ENCODE assay signal across 8 mouse cellular contexts in genomic region chr4:119460296-119460695, GRCm38 (mm10). TPM values are rescaled to one million over a fixed set of nuclear protein-coding genes. Genes with fewer than 3 reads are reported as not detected.
DNase-seq lines count a peak whose midpoint lies in the region; ATAC-seq and TF ChIP-seq lines count a peak whose summit lies in the region.

No protein-coding gene starts in this region.

- H3K9ac ChIP-seq in forebrain, embryonic 12.5 days: no peak overlapping the region
- H3K9ac ChIP-seq in hindbrain, postnatal 0 days (replicated peaks; ENCODE audit: low read length): no peak overlapping the region
- no peak overlapping the region for H3K9ac ChIP-seq in midbrain, embryonic 12.5 days (replicated peaks)

- TF ChIP-seq CTCF in hindbrain, postnatal 0 days (IDR thresholded peaks at IDR 0.05; ENCODE audit: low read depth): peak; percentile 75

- peak; percentile 24; the same call in 1 of the 2 replicates for ATAC-seq in forebrain, embryonic 12.5 days (ENCODE audit: low FRiP score)
- ATAC-seq in hindbrain, postnatal 0 days: peak; percentile 4; the same call in 1 of the 2 replicates
- 0 out of 2 replicates have a peak, but pooled peaks have one; percentile 24 for ATAC-seq in midbrain, embryonic 12.5 days (ENCODE audit: low FRiP score, low read depth)

- no peaks in the 10 kb centered on the region for H3K36me3 ChIP-seq in forebrain, embryonic 12.5 days (replicated peaks)
- H3K36me3 ChIP-seq in forebrain, embryonic 10.5 days (replicated peaks): no peaks in the 10 kb centered on the region
- no peaks in the 10 kb centered on the region for H3K36me3 ChIP-seq in embryonic facial prominence, embryonic 10.5 days (replicated peaks)
- no peaks in the 10 kb centered on the region for H3K36me3 ChIP-seq in hindbrain, postnatal 0 days (ENCODE audit: insufficient read depth, low read length)
- H3K36me3 ChIP-seq in midbrain, embryonic 12.5 days: no peaks in the 10 kb centered on the region

- peak overlapping the region; percentile 21; the same call in 1 of the 2 replicates for H3K4me2 ChIP-seq in forebrain, embryonic 12.5 days
- 0 out of 2 replicates have a peak overlapping the region, but pooled peaks have one; percentile 7 for H3K4me2 ChIP-seq in hindbrain, postnatal 0 days (ENCODE audit: low read depth, low read length)
- no peak overlapping the region for H3K4me2 ChIP-seq in midbrain, embryonic 12.5 days (replicated peaks)

- H3K4me1 ChIP-seq in forebrain, embryonic 12.5 days: peaks cover 31% of the 10 kb centered on the region
- no peaks in the 10 kb centered on the region for H3K4me1 ChIP-seq in forebrain, embryonic 10.5 days
- peaks cover 13% of the 10 kb centered on the region for H3K4me1 ChIP-seq in embryonic facial prominence, embryonic 10.5 days
- peaks cover 27% of the 10 kb centered on the region for H3K4me1 ChIP-seq in hindbrain, postnatal 0 days (ENCODE audit: insufficient read depth, low read length)
- peaks cover 23% of the 10 kb centered on the region for H3K4me1 ChIP-seq in midbrain, embryonic 12.5 days

- H3K4me3 ChIP-seq in forebrain, embryonic 12.5 days (replicated peaks): no peak overlapping the region
- H3K4me3 ChIP-seq in forebrain, embryonic 10.5 days: no peak overlapping the region
- no peak overlapping the region for H3K4me3 ChIP-seq in embryonic facial prominence, embryonic 10.5 days
- no peak overlapping the region for H3K4me3 ChIP-seq in hindbrain, postnatal 0 days (ENCODE audit: low read length)
- H3K4me3 ChIP-seq in midbrain, embryonic 12.5 days: no peak overlapping the region

- H3K27me3 ChIP-seq in forebrain, embryonic 12.5 days: no peaks in the 10 kb centered on the region
- no peaks in the 10 kb centered on the region for H3K27me3 ChIP-seq in forebrain, embryonic 10.5 days (ENCODE audit: poor library complexity, severe bottlenecking)
- no peaks in the 10 kb centered on the region for H3K27me3 ChIP-seq in embryonic facial prominence, embryonic 10.5 days (replicated peaks; ENCODE audit: low read depth, poor library complexity, severe bottlenecking)
- H3K27me3 ChIP-seq in hindbrain, postnatal 0 days (ENCODE audit: insufficient read depth, low read length): no peaks in the 10 kb centered on the region
- no peaks in the 10 kb centered on the region for H3K27me3 ChIP-seq in midbrain, embryonic 12.5 days

- WGBS in forebrain, embryonic 12.5 days: 66% methylated on average over 5 of the region's 5 CpGs
- WGBS in forebrain, embryonic 10.5 days: 61% methylated on average over 5 of the region's 5 CpGs
- 64% methylated on average over 5 of the region's 5 CpGs for WGBS in embryonic facial prominence, embryonic 10.5 days
- WGBS in hindbrain, postnatal 0 days: 48% methylated on average over 5 of the region's 5 CpGs
- 59% methylated on average over 5 of the region's 5 CpGs for WGBS in midbrain, embryonic 12.5 days

- peak overlapping the region; percentile 84 for H3K27ac ChIP-seq in forebrain, embryonic 12.5 days
- no peak overlapping the region for H3K27ac ChIP-seq in forebrain, embryonic 10.5 days
- H3K27ac ChIP-seq in embryonic facial prominence, embryonic 10.5 days (replicated peaks): no peak overlapping the region
- H3K27ac ChIP-seq in hindbrain, postnatal 0 days: peak overlapping the region; percentile 74
- peak overlapping the region; percentile 72 for H3K27ac ChIP-seq in midbrain, embryonic 12.5 days (replicated peaks)

- no peaks in the 10 kb centered on the region for H3K9me3 ChIP-seq in forebrain, embryonic 12.5 days
- no peaks in the 10 kb centered on the region for H3K9me3 ChIP-seq in forebrain, embryonic 10.5 days
- no peaks in the 10 kb centered on the region for H3K9me3 ChIP-seq in embryonic facial prominence, embryonic 10.5 days
- H3K9me3 ChIP-seq in hindbrain, postnatal 0 days (ENCODE audit: low read length): no peaks in the 10 kb centered on the region
- H3K9me3 ChIP-seq in midbrain, embryonic 12.5 days: no peaks in the 10 kb centered on the region

- DNase-seq in forebrain, embryonic 10.5 days (ENCODE audit: extremely low spot score, low spot score): no peak
- peak; percentile 65 for DNase-seq in right cerebral cortex, postnatal 4 days
- no peak for DNase-seq in right cerebral cortex, postnatal 25 days
- peak; percentile 21 for DNase-seq in embryonic facial prominence, embryonic 10.5 days (ENCODE audit: low spot score)
- DNase-seq in hindbrain, postnatal 0 days (ENCODE audit: low spot score): peak; percentile 74
- DNase-seq in urinary bladder, postnatal 4 days (ENCODE audit: low spot score in 2 of 2): no peak

RNA-seq across cellular contexts. Expression of gene Rimkla, which starts 32.1 kb away (rescaled TPM):
- polyA plus RNA-seq in forebrain, embryonic 12.5 days (2016; fragmentation: Nextera tagmentation; extraction: Ambion mirVana): 8.5 and 11.2 TPM in 2 replicates
- 3.1 and 3.2 TPM in 2 replicates for polyA plus RNA-seq in forebrain, embryonic 10.5 days (2016; fragmentation: Nextera tagmentation; extraction: Ambion mirVana)
- polyA plus RNA-seq in embryonic facial prominence, embryonic 10.5 days (2016; fragmentation: Nextera tagmentation; extraction: Ambion mirVana): 1.9 TPM in 2 replicates
- total RNA-seq in hindbrain, postnatal 0 days (2014; rRNA removed): 39.8 and 43.1 TPM in 2 replicates
- polyA plus RNA-seq in hindbrain, postnatal 0 days (2015; fragmentation: Nextera tagmentation; extraction: Ambion mirVana): 20.9 and 23.1 TPM in 2 replicates
- polyA plus RNA-seq in midbrain, embryonic 12.5 days (2016; fragmentation: Nextera tagmentation; extraction: Ambion mirVana): 8.9 and 9.3 TPM in 2 replicates

RNA-seq across cellular contexts. Expression of gene Zmynd12, which starts 37.7 kb away (rescaled TPM):
- 0.31 TPM in 1 of 2 replicates, not detected in the other for polyA plus RNA-seq in forebrain, embryonic 12.5 days (2016; fragmentation: Nextera tagmentation; extraction: Ambion mirVana)
- 0.25 and 0.31 TPM in 2 replicates for polyA plus RNA-seq in forebrain, embryonic 10.5 days (2016; fragmentation: Nextera tagmentation; extraction: Ambion mirVana)
- polyA plus RNA-seq in embryonic facial prominence, embryonic 10.5 days (2016; fragmentation: Nextera tagmentation; extraction: Ambion mirVana): 0.15 and 0.36 TPM in 2 replicates
- total RNA-seq in hindbrain, postnatal 0 days (2014; rRNA removed): 0.11 TPM in 1 of 2 replicates, not detected in the other
- polyA plus RNA-seq in hindbrain, postnatal 0 days (2015; fragmentation: Nextera tagmentation; extraction: Ambion mirVana): 0.51 and 1.3 TPM in 2 replicates
- polyA plus RNA-seq in midbrain, embryonic 12.5 days (2016; fragmentation: Nextera tagmentation; extraction: Ambion mirVana): 0.20 TPM in 1 of 2 replicates, not detected in the other

RNA-seq across cellular contexts. Expression of gene Ppcs, which starts 38.1 kb away (rescaled TPM):
- 19.5 and 21.0 TPM in 2 replicates for polyA plus RNA-seq in forebrain, embryonic 12.5 days (2016; fragmentation: Nextera tagmentation; extraction: Ambion mirVana)
- 30.2 and 31.4 TPM in 2 replicates for polyA plus RNA-seq in forebrain, embryonic 10.5 days (2016; fragmentation: Nextera tagmentation; extraction: Ambion mirVana)
- polyA plus RNA-seq in embryonic facial prominence, embryonic 10.5 days (2016; fragmentation: Nextera tagmentation; extraction: Ambion mirVana): 33.2 and 35.3 TPM in 2 replicates
- total RNA-seq in hindbrain, postnatal 0 days (2014; rRNA removed): 12.1 and 14.1 TPM in 2 replicates
- polyA plus RNA-seq in hindbrain, postnatal 0 days (2015; fragmentation: Nextera tagmentation; extraction: Ambion mirVana): 28.5 and 29.4 TPM in 2 replicates
- 20.0 and 21.0 TPM in 2 replicates for polyA plus RNA-seq in midbrain, embryonic 12.5 days (2016; fragmentation: Nextera tagmentation; extraction: Ambion mirVana)

RNA-seq across cellular contexts. Expression of gene Ccdc30, which starts 45.0 kb away (rescaled TPM):
- 11.8 and 13.4 TPM in 2 replicates for polyA plus RNA-seq in forebrain, embryonic 12.5 days (2016; fragmentation: Nextera tagmentation; extraction: Ambion mirVana)
- polyA plus RNA-seq in forebrain, embryonic 10.5 days (2016; fragmentation: Nextera tagmentation; extraction: Ambion mirVana): 7.0 and 8.1 TPM in 2 replicates
- 5.1 and 6.4 TPM in 2 replicates for polyA plus RNA-seq in embryonic facial prominence, embryonic 10.5 days (2016; fragmentation: Nextera tagmentation; extraction: Ambion mirVana)
- 10.0 and 13.4 TPM in 2 replicates for total RNA-seq in hindbrain, postnatal 0 days (2014; rRNA removed)
- 23.1 and 24.3 TPM in 2 replicates for polyA plus RNA-seq in hindbrain, postnatal 0 days (2015; fragmentation: Nextera tagmentation; extraction: Ambion mirVana)
- 11.7 and 15.7 TPM in 2 replicates for polyA plus RNA-seq in midbrain, embryonic 12.5 days (2016; fragmentation: Nextera tagmentation; extraction: Ambion mirVana)

Comparison
In these comparisons a context has a peak if more than half of its experiments do, and no peak if none do; other contexts are left out.
1. H3K27ac ChIP-seq: peak in forebrain, embryonic 12.5 days (single experiment), hindbrain, postnatal 0 days (single experiment) and midbrain, embryonic 12.5 days (single experiment); none in forebrain, embryonic 10.5 days (single experiment) and embryonic facial prominence, embryonic 10.5 days (single experiment).
2. DNase-seq: peak in right cerebral cortex, postnatal 4 days (single experiment), embryonic facial prominence, embryonic 10.5 days (single experiment) and hindbrain, postnatal 0 days (single experiment); none in forebrain, embryonic 10.5 days (single experiment), right cerebral cortex, postnatal 25 days (single experiment) and urinary bladder, postnatal 4 days (0 of 2).
3. Peak in every context shown above with its lines, with median percentiles within 50 percentile points of each other: ATAC-seq.